Mouse (Mus musculus): ENCODE data around the gene Lgals3. TPM values are rescaled to one million over a fixed set of nuclear protein-coding genes. Genes with fewer than 3 reads are reported as not detected.
"Not testable (repeated sequence)": the region's sequence is repeated elsewhere in the genome, so short reads cannot be mapped to it uniquely, and the experiment has no call there.

The Lgals3 gene
- polyA plus RNA-seq (2015; fragmentation: Nextera tagmentation; extraction: Ambion mirVana): 17.6 and 20.3 TPM in 2 replicates

- Histone ChIP-seq H3K27ac (no peak within 1 kb of the TSS), H3K36me3 (no peaks in the 10 kb centered on the region), H3K27me3 (peaks cover 16% of the 10 kb centered on the region), H3K9ac (no peak within 1 kb of the TSS), H3K4me2 (no peak within 1 kb of the TSS), H3K9me3 (replicated peaks) (no peaks in the 10 kb centered on the region), H3K4me3 (replicated peaks) (no peak within 1 kb of the TSS), H3K4me1 (replicated peaks) (peaks cover 35% of the 10 kb centered on the region)
- WGBS (ENCODE audit: insufficient replicate concordance): 28% methylated on average over 9 of the region's 9 CpGs
- DNase-seq (no peak), ATAC-seq (ENCODE audit: low read depth) (0 out of 2 replicates have a peak, but pooled peaks have one; percentile 37)
Observed at GRCm38 (mm10) chr14:47367461-47367860, at the start of gene Lgals3. Gene Lgals3 (plus strand): TSS chr14:47367751.

GRCm38 (mm10) chr14:47319362-47319761 lies 48.2 kb upstream of the Lgals3 start:
- Histone ChIP-seq H3K4me3 (replicated peaks) (no peak overlapping the region), H3K27me3 (no peaks in the 10 kb centered on the region), H3K27ac (peak overlapping the region; percentile 6; the same call in 1 of the 2 replicates), H3K4me2 (no peak overlapping the region), H3K9ac (no peak overlapping the region), H3K4me1 (replicated peaks) (peaks cover 37% of the 10 kb centered on the region), H3K9me3 (replicated peaks) (no peaks in the 10 kb centered on the region), H3K36me3 (peaks cover 55% of the 10 kb centered on the region)
- ATAC-seq (ENCODE audit: low read depth): no peak
- 78% methylated on average over 5 of the region's 5 CpGs for WGBS (ENCODE audit: insufficient replicate concordance)
- no peak for DNase-seq

- H3K9me3 ChIP-seq (replicated peaks); H3K9ac ChIP-seq; H3K4me3 ChIP-seq (replicated peaks); H3K27me3 ChIP-seq: not testable (repeated sequence)
- WGBS (ENCODE audit: insufficient replicate concordance): 26% methylated on average over 7 of the region's 8 CpGs
- H3K27ac ChIP-seq: peak overlapping the region; percentile 88
- H3K4me2 ChIP-seq: peak overlapping the region; percentile 58
- peaks cover 37% of the 10 kb centered on the region for H3K4me1 ChIP-seq (replicated peaks)
- DNase-seq (peak; percentile 53), ATAC-seq (ENCODE audit: low read depth) (peak; percentile 99)
- H3K36me3 ChIP-seq: peaks cover 36% of the 10 kb centered on the region
Observed at GRCm38 (mm10) chr14:47321581-47321980, 46.0 kb upstream of the Lgals3 start.

GRCm38 (mm10) chr14:47325965-47326761 lies 41.4 kb upstream of the Lgals3 start:
- DNase-seq (no peak), ATAC-seq (ENCODE audit: low read depth) (no peak)
- H3K9me3 ChIP-seq (replicated peaks): no peaks in the 10 kb centered on the region
- H3K4me1 ChIP-seq (replicated peaks): peaks cover 12% of the 10 kb centered on the region
- H3K4me3 ChIP-seq (replicated peaks): no peak overlapping the region
- H3K27ac ChIP-seq: 0 out of 2 replicates have a peak overlapping the region, but pooled peaks have one; percentile 2
- H3K27me3 ChIP-seq: no peaks in the 10 kb centered on the region
- no peak overlapping the region for H3K4me2 ChIP-seq
- peaks cover 7% of the 10 kb centered on the region for H3K36me3 ChIP-seq
- WGBS (ENCODE audit: insufficient replicate concordance): 80% methylated on average over 9 of the region's 9 CpGs
- no peak overlapping the region for H3K9ac ChIP-seq

GRCm38 (mm10) chr14:47327347-47327746 lies 40.2 kb upstream of the Lgals3 start:
- Histone ChIP-seq H3K9me3 (replicated peaks) (no peaks in the 10 kb centered on the region), H3K27me3 (no peaks in the 10 kb centered on the region), H3K4me2 (no peak overlapping the region), H3K4me3 (replicated peaks) (no peak overlapping the region), H3K27ac (no peak overlapping the region), H3K9ac (no peak overlapping the region), H3K36me3 (peaks cover 7% of the 10 kb centered on the region), H3K4me1 (replicated peaks) (peaks cover 7% of the 10 kb centered on the region)
- no peak for ATAC-seq (ENCODE audit: low read depth)
- 77% methylated on average over 5 of the region's 5 CpGs for WGBS (ENCODE audit: insufficient replicate concordance)
- no peak for DNase-seq

- Histone ChIP-seq H3K27me3 (no peaks in the 10 kb centered on the region), H3K27ac (no peak overlapping the region), H3K36me3 (no peaks in the 10 kb centered on the region), H3K4me1 (replicated peaks) (peaks cover 6% of the 10 kb centered on the region), H3K9ac (no peak overlapping the region), H3K9me3 (replicated peaks) (no peaks in the 10 kb centered on the region), H3K4me2 (no peak overlapping the region), H3K4me3 (replicated peaks) (no peak overlapping the region)
- 66% methylated on average over 5 of the region's 5 CpGs for WGBS (ENCODE audit: insufficient replicate concordance)
- DNase-seq: no peak
- no peak for ATAC-seq (ENCODE audit: low read depth)
Observed at GRCm38 (mm10) chr14:47331920-47332319, 35.6 kb upstream of the Lgals3 start.

- 72% methylated on average over 4 of the region's 4 CpGs for WGBS (ENCODE audit: insufficient replicate concordance)
- no peak for ATAC-seq (ENCODE audit: low read depth)
Observed at GRCm38 (mm10) chr14:47334819-47335218, 32.7 kb upstream of the Lgals3 start.

GRCm38 (mm10) chr14:47335300-47335699 lies 32.3 kb upstream of the Lgals3 start:
- H3K4me3 ChIP-seq (replicated peaks): no peak overlapping the region
- 0 out of 2 replicates have a peak, but pooled peaks cover 6% of the 10 kb centered on the region for H3K4me1 ChIP-seq (replicated peaks)
- no peaks in the 10 kb centered on the region for H3K36me3 ChIP-seq
- no peak overlapping the region for H3K9ac ChIP-seq
- no peaks in the 10 kb centered on the region for H3K27me3 ChIP-seq
- DNase-seq (no peak), ATAC-seq (ENCODE audit: low read depth) (no peak)
- 74% methylated on average over 3 of the region's 3 CpGs for WGBS (ENCODE audit: insufficient replicate concordance)
- H3K27ac ChIP-seq: no peak overlapping the region
- H3K9me3 ChIP-seq (replicated peaks): no peaks in the 10 kb centered on the region
- H3K4me2 ChIP-seq: no peak overlapping the region

More at GRCm38 (mm10) chr14:47334819-47335218, 32.7 kb upstream of the Lgals3 start:
- H3K4me1 ChIP-seq (replicated peaks): 0 out of 2 replicates have a peak, but pooled peaks cover 6% of the 10 kb centered on the region
- H3K27ac ChIP-seq: no peak overlapping the region
- no peak overlapping the region for H3K4me3 ChIP-seq (replicated peaks)
- H3K27me3 ChIP-seq: no peaks in the 10 kb centered on the region
- H3K9ac ChIP-seq: no peak overlapping the region
- no peaks in the 10 kb centered on the region for H3K9me3 ChIP-seq (replicated peaks)
- DNase-seq: peak; percentile 29
- H3K4me2 ChIP-seq: no peak overlapping the region
- no peaks in the 10 kb centered on the region for H3K36me3 ChIP-seq

- Histone ChIP-seq H3K9ac (no peak overlapping the region), H3K4me2 (no peak overlapping the region), H3K9me3 (replicated peaks) (no peaks in the 10 kb centered on the region), H3K4me3 (replicated peaks) (no peak overlapping the region), H3K27me3 (no peaks in the 10 kb centered on the region), H3K36me3 (no peaks in the 10 kb centered on the region), H3K27ac (no peak overlapping the region), H3K4me1 (replicated peaks) (0 out of 2 replicates have a peak, but pooled peaks cover 2% of the 10 kb centered on the region)
- DNase-seq (no peak), ATAC-seq (ENCODE audit: low read depth) (no peak)
- WGBS (ENCODE audit: insufficient replicate concordance): 66% methylated on average over 10 of the region's 10 CpGs
Observed at GRCm38 (mm10) chr14:47340231-47340925, 27.2 kb upstream of the Lgals3 start.

GRCm38 (mm10) chr14:47341811-47342291 lies 25.7 kb upstream of the Lgals3 start:
- Histone ChIP-seq H3K27ac (no peak overlapping the region), H3K4me2 (no peak overlapping the region), H3K4me1 (replicated peaks) (peaks cover 2% of the 10 kb centered on the region; the same call in 1 of the 2 replicates), H3K9me3 (replicated peaks) (no peaks in the 10 kb centered on the region), H3K4me3 (replicated peaks) (no peak overlapping the region), H3K36me3 (no peaks in the 10 kb centered on the region), H3K9ac (no peak overlapping the region), H3K27me3 (no peaks in the 10 kb centered on the region)
- DNase-seq (no peak), ATAC-seq (ENCODE audit: low read depth) (no peak)
- 63% methylated on average over 4 of the region's 4 CpGs for WGBS (ENCODE audit: insufficient replicate concordance)

- ATAC-seq (ENCODE audit: low read depth): peak; percentile 71
- H3K27me3 ChIP-seq: no peaks in the 10 kb centered on the region
- 78% methylated on average over 1 of the region's 1 CpGs for WGBS (ENCODE audit: insufficient replicate concordance)
- H3K27ac ChIP-seq: no peak overlapping the region
- peaks cover 7% of the 10 kb centered on the region; the same call in 1 of the 2 replicates for H3K4me1 ChIP-seq (replicated peaks)
- DNase-seq: no peak
- H3K4me3 ChIP-seq (replicated peaks): no peak overlapping the region
- no peak overlapping the region for H3K4me2 ChIP-seq
- no peak overlapping the region for H3K9ac ChIP-seq
- H3K9me3 ChIP-seq (replicated peaks): no peaks in the 10 kb centered on the region
- no peaks in the 10 kb centered on the region for H3K36me3 ChIP-seq
Observed at GRCm38 (mm10) chr14:47346715-47347114, 20.8 kb upstream of the Lgals3 start.
